21 mouse cellular contexts compared by ENCODE assay signal in the genomic region with DNA sequence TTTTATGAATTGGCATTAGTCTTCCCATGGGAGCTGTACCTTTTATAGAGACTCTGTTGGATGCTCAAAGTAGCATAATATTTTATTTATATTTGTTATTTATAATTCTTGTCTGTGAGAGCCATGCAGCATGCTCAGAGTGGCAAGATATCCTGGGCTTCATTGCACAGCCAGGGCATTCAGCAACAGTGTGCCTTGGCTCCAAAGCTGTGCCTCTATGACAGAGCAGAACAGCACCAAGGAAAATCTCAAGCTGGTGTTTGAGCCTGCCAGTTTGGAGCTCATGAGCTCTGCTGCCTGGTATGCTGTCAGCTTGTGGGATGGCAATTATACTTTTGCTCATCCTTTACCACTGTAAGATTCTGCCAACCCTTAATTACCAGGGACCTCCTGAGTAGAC.
"Had no signal": no experiment of that assay in that cellular context is flagged by ENCODE, and none has a peak within 500 bp of the region (broad histone marks: within the 10 kb centered on the region; RNA-seq: fewer than 3 reads in every experiment).

No protein-coding gene starts in this region.

- H3K4me1 ChIP-seq: limb, embryonic 12.5 days; limb, embryonic 15.5 days; midbrain, embryonic 12.5 days; midbrain, embryonic 15.5 days; neural tube, embryonic 13.5 days had no signal

- H3K9me3 ChIP-seq: limb, embryonic 12.5 days; limb, embryonic 15.5 days; midbrain, embryonic 12.5 days; midbrain, embryonic 15.5 days; neural tube, embryonic 13.5 days had no signal

- H3K4me2 ChIP-seq: limb, embryonic 12.5 days; limb, embryonic 15.5 days; liver, embryonic 11.5 days; lung, embryonic 14.5 days; midbrain, embryonic 12.5 days; midbrain, embryonic 15.5 days; neural tube, embryonic 13.5 days had no signal

- H3K27me3 ChIP-seq: limb, embryonic 12.5 days; limb, embryonic 15.5 days; midbrain, embryonic 12.5 days; midbrain, embryonic 15.5 days; neural tube, embryonic 13.5 days had no signal

- H3K9ac ChIP-seq: limb, embryonic 12.5 days; limb, embryonic 15.5 days; liver, embryonic 14.5 days; liver, postnatal 0 days; lung, embryonic 14.5 days; midbrain, embryonic 12.5 days; midbrain, embryonic 15.5 days; neural tube, embryonic 13.5 days had no signal

- DNase-seq: kidney, adult 2 months; kidney, postnatal 25 days; layer of hippocampus, adult 9-11 months; left cerebral cortex, postnatal 4 days; liver, postnatal 0 days; lung, embryonic 14.5 days; right cerebral cortex, adult 18-20 months; right cerebral cortex, postnatal 25 days; thymus, postnatal 25 days had no signal

- ATAC-seq: intestine, postnatal 0 days; liver, postnatal 0 days; lung, postnatal 0 days; midbrain, embryonic 15.5 days had no signal

- H3K27ac ChIP-seq: kidney, postnatal 0 days; layer of hippocampus, adult 2 months; limb, embryonic 12.5 days; limb, embryonic 15.5 days; liver, embryonic 14.5 days; macrophage; midbrain, embryonic 12.5 days; midbrain, embryonic 15.5 days; neural tube, embryonic 13.5 days had no signal

- H3K4me3 ChIP-seq: layer of hippocampus, adult 2 months; limb, embryonic 12.5 days; limb, embryonic 15.5 days; midbrain, embryonic 12.5 days; midbrain, embryonic 15.5 days; neural tube, embryonic 13.5 days had no signal

- H3K36me3 ChIP-seq: limb, embryonic 12.5 days; limb, embryonic 15.5 days; midbrain, embryonic 12.5 days; midbrain, embryonic 15.5 days; neural tube, embryonic 13.5 days had no signal
